In the genomic region with DNA sequence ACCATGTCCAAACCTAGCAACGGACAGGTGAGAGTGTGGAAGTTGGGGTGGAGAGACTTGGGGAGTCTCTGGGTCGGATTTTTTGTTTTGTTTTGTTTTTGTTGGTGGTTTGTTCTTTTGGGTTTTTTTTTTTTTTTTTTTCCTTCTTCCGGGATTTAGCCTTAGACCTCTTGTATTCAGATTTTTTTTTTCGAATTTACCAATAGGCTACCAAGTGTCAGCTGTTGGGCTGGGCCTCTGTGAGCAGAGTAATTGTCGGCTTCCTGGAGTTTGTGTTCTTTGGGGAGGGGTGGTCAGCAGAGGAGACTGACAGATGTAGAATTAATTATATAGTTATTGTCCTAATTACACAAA, we compare ENCODE assay signal across 1 mouse cellular context.
TF ChIP-seq lines count a peak whose summit lies in the region.

No protein-coding gene starts in this region.

TF ChIP-seq in CH12.LX, 34 proteins besides CTCF, POLR2A, EP300 and RAD21 (continued from another document):
- no peak for TF ChIP-seq RCOR1 (conservative IDR thresholded peaks at IDR 0.05; ENCODE audit: low read depth, low read length)
- no peak for TF ChIP-seq CHD1 (IDR thresholded peaks at IDR 0.05; ENCODE audit: low read depth, low read length)
- TF ChIP-seq ZMIZ1 (IDR thresholded peaks at IDR 0.05; ENCODE audit: low read depth, low read length): 0 out of 2 replicates have a peak, but pooled peaks have one; percentile 5
- TF ChIP-seq SIN3A (IDR thresholded peaks at IDR 0.05; ENCODE audit: low read length): peak; percentile 71; the same call in 1 of the 2 replicates
- TF ChIP-seq TBP (conservative IDR thresholded peaks at IDR 0.05; ENCODE audit: low read depth, low read length): 0 out of 2 replicates have a peak, but pooled peaks have one; percentile 26
- peak; percentile 96 for TF ChIP-seq ZNF384 (IDR thresholded peaks at IDR 0.05; ENCODE audit: low read depth, low read length)
- TF ChIP-seq UBTF (IDR thresholded peaks at IDR 0.05; ENCODE audit: low read depth, low read length): no peak
- no peak for TF ChIP-seq KAT2A (IDR thresholded peaks at IDR 0.05; ENCODE audit: insufficient replicate concordance, low read length)
